Mouse (Mus musculus): ENCODE data around the gene Nfyc. TPM values are rescaled to one million over a fixed set of nuclear protein-coding genes. Genes with fewer than 3 reads are reported as not detected.
A peak's percentile ranks its signal among the peaks of the same experiment; 100 is the strongest.

Gene Nfyc
- polyA plus RNA-seq, 1 experiment: 9.7 TPM

DNA sequence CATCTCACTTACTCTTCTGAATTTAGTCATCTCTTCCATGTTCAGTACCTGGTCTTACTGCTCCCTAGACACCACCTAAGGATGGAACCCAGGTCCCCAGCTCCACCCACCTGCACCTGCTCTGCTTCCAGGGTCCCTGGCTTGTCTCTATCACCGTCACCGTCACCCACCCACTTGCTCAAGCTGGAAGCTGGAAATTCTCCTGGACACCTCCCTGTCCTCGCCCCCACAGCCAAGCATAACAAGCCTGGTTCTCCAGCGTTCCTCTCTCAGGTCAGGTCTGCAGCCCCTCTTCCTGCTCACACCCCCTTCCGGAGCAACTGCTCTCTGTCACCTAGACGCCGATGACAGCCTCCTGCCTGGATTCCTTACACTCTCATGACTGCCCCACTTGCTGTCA lies 28.5 kb upstream of the Nfyc start:
- Histone ChIP-seq H3K9me3 (ENCODE audit: control insufficient read depth, low read length) (no peaks in the 10 kb centered on the region; the same call in 1 of the 2 replicates), H3K4me1 (ENCODE audit: control insufficient read depth) (peaks cover 1% of the 10 kb centered on the region), H3K27me3 (ENCODE audit: control insufficient read depth) (peaks cover 48% of the 10 kb centered on the region), H3K36me3 (ENCODE audit: control insufficient read depth) (no peaks in the 10 kb centered on the region), H3K4me3 (replicated peaks) (no peak overlapping the region)
- TF ChIP-seq GATA1 (IDR thresholded peaks at IDR 0.05; ENCODE audit: low read length) (no peak), TAL1 (IDR thresholded peaks at IDR 0.05; ENCODE audit: low read length) (no peak)

DNA sequence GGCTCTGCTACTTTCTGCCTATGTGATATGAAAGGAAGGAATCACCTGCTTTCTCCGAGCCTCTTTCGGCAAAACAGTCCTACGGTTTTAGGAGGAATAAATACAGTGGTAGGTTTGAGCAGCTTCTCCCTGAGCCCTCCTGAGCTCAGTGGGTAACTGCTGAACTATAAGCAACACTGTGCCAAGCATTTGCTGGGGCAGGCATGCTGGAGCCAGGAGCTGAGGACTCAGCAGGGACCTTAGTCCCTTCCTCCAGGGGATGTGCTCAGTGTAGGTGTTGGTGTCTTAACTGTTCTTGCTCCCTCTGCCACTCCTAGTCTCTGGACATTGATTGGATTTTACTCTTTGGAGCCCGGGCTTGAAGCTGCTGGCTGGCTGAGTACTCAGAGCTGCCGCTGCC lies 25.0 kb upstream of the Nfyc start:
- Histone ChIP-seq H3K4me1 (ENCODE audit: control insufficient read depth) (peaks cover 7% of the 10 kb centered on the region), H3K4me3 (replicated peaks) (no peak overlapping the region), H3K36me3 (ENCODE audit: control insufficient read depth) (no peaks in the 10 kb centered on the region), H3K9me3 (ENCODE audit: control insufficient read depth, low read length) (peaks cover 9% of the 10 kb centered on the region), H3K27me3 (ENCODE audit: control insufficient read depth) (peaks cover 75% of the 10 kb centered on the region)
- TF ChIP-seq GATA1 (IDR thresholded peaks at IDR 0.05; ENCODE audit: low read length) (no peak), TAL1 (IDR thresholded peaks at IDR 0.05; ENCODE audit: low read length) (no peak)

DNA sequence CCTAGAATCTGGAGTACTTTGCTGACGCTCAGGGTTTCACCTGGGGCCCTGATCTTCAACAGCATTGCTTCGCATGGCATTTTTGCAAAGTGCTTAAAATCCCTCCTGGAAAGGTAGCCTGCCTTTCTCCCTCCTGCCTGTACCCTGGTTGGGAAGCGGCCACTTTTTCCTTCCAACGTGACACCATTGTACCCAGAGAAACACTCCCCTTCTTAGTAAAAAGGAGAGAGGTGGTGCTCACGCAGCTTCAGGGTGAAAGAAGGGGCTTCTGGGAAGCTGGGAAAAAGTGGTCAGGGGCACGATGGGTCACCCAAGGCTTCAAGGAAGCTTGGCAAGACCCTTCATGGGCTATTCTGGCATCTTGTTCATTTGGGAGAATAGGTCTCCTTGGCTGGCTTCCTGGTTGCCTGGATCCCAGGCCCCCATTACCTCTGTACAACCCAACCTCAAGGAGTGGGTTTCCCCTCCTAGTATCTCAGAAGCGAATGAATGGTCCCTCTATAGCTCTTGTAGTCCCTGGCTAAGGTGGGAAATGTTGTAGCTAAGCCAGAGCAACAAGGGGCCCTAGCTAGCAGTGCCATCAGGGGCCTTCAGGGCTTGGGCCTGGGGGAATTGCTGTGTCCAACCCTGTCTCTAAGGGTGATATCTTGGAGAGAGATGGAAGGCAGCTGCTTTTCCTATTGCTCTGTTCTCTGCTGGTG lies 24.1 kb upstream of the Nfyc start:
- H3K4me3 ChIP-seq (replicated peaks): no peak overlapping the region

DNA sequence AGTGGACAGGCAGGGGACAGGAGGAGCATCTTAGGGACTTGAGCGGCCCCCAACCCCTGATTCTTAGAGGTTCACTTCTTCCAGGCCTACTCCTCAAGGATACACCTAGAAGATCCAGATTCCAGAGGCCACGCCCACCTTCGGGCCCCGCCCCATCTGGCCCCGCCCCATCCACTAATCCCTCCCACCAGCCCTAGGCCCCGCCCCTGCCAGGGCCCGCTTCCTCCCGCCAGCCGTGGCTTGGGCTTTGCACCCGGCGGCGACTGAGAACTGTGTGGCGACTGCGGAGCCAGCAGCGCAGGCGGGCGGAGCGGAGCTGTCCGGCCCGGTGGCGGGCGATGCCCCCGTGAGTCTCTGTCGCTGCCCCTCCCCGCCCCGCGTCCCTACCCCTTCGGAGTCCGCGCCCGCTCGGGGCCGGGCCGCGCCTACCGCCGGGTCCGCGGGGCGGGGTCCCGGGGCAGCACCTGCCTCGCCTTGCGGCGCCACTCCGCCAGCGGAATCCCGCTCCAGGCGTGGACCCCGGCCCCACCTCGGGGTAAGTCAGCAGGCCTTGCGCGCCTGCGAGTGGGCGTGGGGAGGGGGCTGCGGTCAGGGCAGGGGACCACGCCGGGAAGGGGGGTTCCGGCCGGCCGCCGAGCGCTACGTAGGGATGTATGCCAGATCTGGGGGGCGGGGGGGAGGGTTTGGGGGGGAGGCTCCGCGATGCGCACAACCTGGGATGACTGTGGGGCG lies 23.4 kb upstream of the Nfyc start, which contains the start of gene Rims3:
Rims3 (plus strand) TSS at position 229 of the 732 bp plus-strand sequence.
- TF ChIP-seq GATA1 (IDR thresholded peaks at IDR 0.05; ENCODE audit: low read length) (no peak), TAL1 (IDR thresholded peaks at IDR 0.05; ENCODE audit: low read length) (no peak)
- Histone ChIP-seq H3K36me3 (ENCODE audit: control insufficient read depth) (no peaks in the 10 kb centered on the region), H3K4me1 (ENCODE audit: control insufficient read depth) (peaks cover 14% of the 10 kb centered on the region), H3K9me3 (ENCODE audit: control insufficient read depth, low read length) (peaks cover 9% of the 10 kb centered on the region), H3K4me3 (replicated peaks) (peak within 1 kb of the TSS; percentile 61), H3K27me3 (ENCODE audit: control insufficient read depth) (peaks cover 71% of the 10 kb centered on the region)

More for the DNA sequence above, 24.1 kb upstream of the Nfyc start:
- H3K27me3 ChIP-seq (ENCODE audit: control insufficient read depth): peaks cover 75% of the 10 kb centered on the region
- no peak for TF ChIP-seq GATA1 (IDR thresholded peaks at IDR 0.05; ENCODE audit: low read length)
- no peak for TF ChIP-seq TAL1 (IDR thresholded peaks at IDR 0.05; ENCODE audit: low read length)
- peaks cover 13% of the 10 kb centered on the region for H3K4me1 ChIP-seq (ENCODE audit: control insufficient read depth)
- H3K36me3 ChIP-seq (ENCODE audit: control insufficient read depth): no peaks in the 10 kb centered on the region
- peaks cover 9% of the 10 kb centered on the region for H3K9me3 ChIP-seq (ENCODE audit: control insufficient read depth, low read length)

DNA sequence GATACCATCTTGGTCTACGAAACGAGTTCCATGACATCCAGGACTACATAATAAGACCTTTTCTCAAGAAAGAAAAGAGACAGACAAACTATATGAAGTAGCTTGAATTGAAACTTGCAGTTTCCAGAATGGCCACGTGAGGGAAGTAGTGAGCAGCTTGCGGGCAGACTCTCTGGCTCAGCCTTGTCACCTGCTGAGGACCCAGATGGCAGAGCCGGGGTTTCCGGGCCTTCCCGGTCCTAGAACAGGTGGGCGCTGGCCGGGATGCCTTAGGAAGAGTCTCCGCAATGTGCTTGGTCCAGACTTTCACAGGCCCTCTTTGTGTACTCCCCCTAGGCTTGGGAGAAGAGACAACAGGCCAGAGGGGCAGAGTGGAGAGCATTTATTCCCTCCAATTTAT lies 19.6 kb upstream of the Nfyc start:
- Histone ChIP-seq H3K4me3 (replicated peaks) (no peak overlapping the region), H3K4me1 (ENCODE audit: control insufficient read depth) (peaks cover 39% of the 10 kb centered on the region), H3K36me3 (ENCODE audit: control insufficient read depth) (no peaks in the 10 kb centered on the region), H3K27me3 (ENCODE audit: control insufficient read depth) (peaks cover 44% of the 10 kb centered on the region), H3K9me3 (ENCODE audit: control insufficient read depth, low read length) (peaks cover 9% of the 10 kb centered on the region)
- TF ChIP-seq GATA1 (IDR thresholded peaks at IDR 0.05; ENCODE audit: low read length) (no peak), TAL1 (IDR thresholded peaks at IDR 0.05; ENCODE audit: low read length) (no peak)

DNA sequence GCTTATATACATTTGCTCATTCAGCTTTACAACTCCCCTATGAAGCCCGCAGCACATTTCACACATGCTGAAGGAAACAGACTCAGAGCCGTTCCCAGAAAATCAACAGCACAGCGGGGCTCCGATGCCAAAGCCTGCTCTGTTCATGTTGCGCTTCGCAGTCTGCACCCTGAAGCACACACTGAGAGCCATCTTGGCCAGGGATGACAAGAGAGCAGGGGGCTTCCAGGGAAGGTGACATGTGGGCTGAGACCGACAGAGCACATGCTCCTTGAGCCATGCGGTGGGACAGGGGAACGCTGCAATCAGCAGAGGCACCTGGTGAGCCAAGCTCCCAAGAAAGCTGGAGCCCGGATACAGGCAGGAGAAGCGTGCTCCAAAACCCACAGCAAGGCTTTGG lies 18.1 kb upstream of the Nfyc start:
- H3K4me1 ChIP-seq (ENCODE audit: control insufficient read depth): peaks cover 50% of the 10 kb centered on the region

DNA sequence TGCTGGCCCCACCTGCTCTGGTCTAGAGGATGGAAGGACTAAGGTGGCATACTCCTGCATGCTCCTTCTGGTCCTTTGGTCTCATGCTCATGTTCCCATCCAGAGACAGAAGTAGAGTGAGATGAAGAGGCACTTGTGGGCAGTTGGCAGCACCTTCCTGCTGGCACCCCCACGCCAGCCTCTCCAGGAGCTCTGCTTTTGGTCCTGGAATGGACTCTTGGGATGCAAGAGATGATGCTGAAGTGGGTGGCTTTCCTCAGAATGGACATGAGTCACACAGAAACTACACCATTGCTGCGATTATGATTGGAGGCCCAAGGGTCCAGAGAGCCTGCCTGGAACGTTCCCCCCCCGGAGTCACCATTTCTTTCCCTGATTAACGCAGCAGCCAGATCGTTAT lies 17.5 kb upstream of the Nfyc start:
- Histone ChIP-seq H3K27me3 (ENCODE audit: control insufficient read depth) (peaks cover 24% of the 10 kb centered on the region), H3K36me3 (ENCODE audit: control insufficient read depth) (no peaks in the 10 kb centered on the region), H3K4me3 (replicated peaks) (no peak overlapping the region), H3K9me3 (ENCODE audit: control insufficient read depth, low read length) (peaks cover under 1% of the 10 kb centered on the region; the same call in 1 of the 2 replicates), H3K4me1 (ENCODE audit: control insufficient read depth) (peaks cover 55% of the 10 kb centered on the region)
- no peak for TF ChIP-seq TAL1 (IDR thresholded peaks at IDR 0.05; ENCODE audit: low read length)
- no peak for TF ChIP-seq GATA1 (IDR thresholded peaks at IDR 0.05; ENCODE audit: low read length)

More for the DNA sequence above, 18.1 kb upstream of the Nfyc start:
- Histone ChIP-seq H3K27me3 (ENCODE audit: control insufficient read depth) (peaks cover 29% of the 10 kb centered on the region), H3K4me3 (replicated peaks) (no peak overlapping the region), H3K36me3 (ENCODE audit: control insufficient read depth) (no peaks in the 10 kb centered on the region), H3K9me3 (ENCODE audit: control insufficient read depth, low read length) (peaks cover 6% of the 10 kb centered on the region)
- TF ChIP-seq TAL1 (IDR thresholded peaks at IDR 0.05; ENCODE audit: low read length): no peak
- no peak for TF ChIP-seq GATA1 (IDR thresholded peaks at IDR 0.05; ENCODE audit: low read length)

DNA sequence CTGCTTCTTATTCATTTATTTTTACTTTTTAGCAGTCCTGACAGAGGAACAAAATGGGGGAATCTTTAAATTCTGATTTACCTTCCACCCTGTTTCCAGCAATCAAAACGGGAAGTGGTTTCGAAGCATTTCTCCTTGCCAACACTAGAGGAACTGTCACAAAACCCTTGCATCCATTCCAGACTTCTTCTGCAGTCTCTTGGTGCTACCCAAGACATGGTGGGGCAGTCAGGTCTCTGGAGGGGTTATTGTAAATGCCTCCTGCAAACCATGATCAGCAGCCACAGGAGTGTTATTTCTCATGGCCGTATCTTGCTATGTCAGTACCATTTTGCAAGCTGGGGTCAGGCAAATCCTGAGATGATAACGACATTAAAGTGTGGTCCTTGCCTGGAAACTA lies 13.7 kb upstream of the Nfyc start:
- TF ChIP-seq TAL1 (IDR thresholded peaks at IDR 0.05; ENCODE audit: low read length) (no peak), GATA1 (IDR thresholded peaks at IDR 0.05; ENCODE audit: low read length) (no peak)
- Histone ChIP-seq H3K36me3 (ENCODE audit: control insufficient read depth) (no peaks in the 10 kb centered on the region), H3K4me3 (replicated peaks) (peak overlapping the region; percentile 46), H3K4me1 (ENCODE audit: control insufficient read depth) (peaks cover 66% of the 10 kb centered on the region), H3K9me3 (ENCODE audit: control insufficient read depth, low read length) (no peaks in the 10 kb centered on the region), H3K27me3 (ENCODE audit: control insufficient read depth) (no peaks in the 10 kb centered on the region)

DNA sequence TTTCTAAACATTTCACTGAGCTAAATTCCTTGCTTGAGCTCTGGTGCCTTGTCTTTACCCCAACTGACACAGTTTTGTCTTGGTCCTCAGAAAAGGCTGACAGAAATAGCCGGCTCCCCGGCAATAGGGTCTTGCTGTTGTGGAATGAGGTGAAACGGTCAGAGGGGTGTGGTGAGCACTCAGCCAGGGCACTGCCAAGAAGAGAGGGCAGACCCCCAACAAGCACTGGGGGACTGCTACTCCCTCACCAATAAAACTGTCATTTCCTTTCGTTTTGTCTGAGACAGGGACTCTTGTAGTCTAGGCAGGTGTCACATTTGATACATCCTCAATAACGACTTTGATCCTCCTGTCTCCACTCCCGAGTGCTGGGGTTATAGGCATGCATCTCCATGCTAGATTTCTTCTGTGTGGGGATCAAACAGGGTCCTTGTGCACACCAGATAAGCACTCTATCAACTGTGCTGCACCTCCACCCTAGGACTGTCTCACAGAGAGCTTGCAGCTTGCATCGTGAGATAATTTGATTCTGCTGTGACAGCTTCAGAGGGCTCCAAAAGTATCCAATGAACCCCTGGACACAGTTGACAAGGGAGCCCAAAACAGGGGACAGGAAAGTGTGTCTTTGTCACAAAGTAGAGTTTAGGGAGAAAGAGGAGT lies 13.2 kb upstream of the Nfyc start:
- Histone ChIP-seq H3K27me3 (ENCODE audit: control insufficient read depth) (no peaks in the 10 kb centered on the region), H3K4me3 (replicated peaks) (peak overlapping the region; percentile 46), H3K4me1 (ENCODE audit: control insufficient read depth) (peaks cover 63% of the 10 kb centered on the region), H3K9me3 (ENCODE audit: control insufficient read depth, low read length) (no peaks in the 10 kb centered on the region), H3K36me3 (ENCODE audit: control insufficient read depth) (no peaks in the 10 kb centered on the region)
- TF ChIP-seq TAL1 (IDR thresholded peaks at IDR 0.05; ENCODE audit: low read length) (peak; percentile 84), GATA1 (IDR thresholded peaks at IDR 0.05; ENCODE audit: low read length) (peak; percentile 91)
